Mouse (Mus musculus): Measurements from ENCODE around the gene Ubl7.

The Ubl7 gene

DNA sequence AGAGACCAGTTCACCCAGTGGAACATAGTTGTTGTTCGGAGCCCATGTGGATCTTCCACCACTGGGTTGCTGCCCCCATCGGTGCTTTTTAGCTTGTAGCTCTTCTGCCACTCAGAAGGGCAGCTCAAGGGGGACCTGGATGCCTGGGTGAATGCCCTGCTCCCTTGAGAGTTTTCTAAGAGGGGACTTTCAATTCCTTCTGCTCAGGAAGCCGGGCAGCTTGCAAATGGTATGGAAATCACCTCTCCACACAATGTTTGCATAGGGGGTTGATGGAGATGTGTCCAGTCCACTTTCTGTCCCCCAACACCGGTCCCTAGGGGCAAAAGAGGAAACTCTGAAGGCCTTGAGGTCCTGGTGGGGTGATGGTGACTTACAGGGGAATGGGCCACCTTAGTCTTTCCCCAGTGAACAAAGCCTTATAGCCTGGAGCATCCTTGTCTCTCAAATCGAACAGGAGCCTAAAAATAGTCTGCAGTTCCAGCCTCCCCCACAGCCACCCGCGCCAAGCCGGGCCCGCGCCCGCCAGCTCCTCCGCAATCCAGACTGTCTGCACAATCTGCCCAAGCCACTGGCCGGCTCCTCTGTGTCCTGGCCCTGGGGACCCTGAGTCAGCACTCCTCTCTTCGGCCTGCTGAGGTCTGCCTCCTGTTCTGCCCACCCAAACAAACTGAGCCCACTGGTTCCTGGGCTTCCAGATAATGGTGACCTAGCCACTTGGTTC is 56.6 kb downstream of the Ubl7 start:
- peak; percentile 33 for DNase-seq

DNA sequence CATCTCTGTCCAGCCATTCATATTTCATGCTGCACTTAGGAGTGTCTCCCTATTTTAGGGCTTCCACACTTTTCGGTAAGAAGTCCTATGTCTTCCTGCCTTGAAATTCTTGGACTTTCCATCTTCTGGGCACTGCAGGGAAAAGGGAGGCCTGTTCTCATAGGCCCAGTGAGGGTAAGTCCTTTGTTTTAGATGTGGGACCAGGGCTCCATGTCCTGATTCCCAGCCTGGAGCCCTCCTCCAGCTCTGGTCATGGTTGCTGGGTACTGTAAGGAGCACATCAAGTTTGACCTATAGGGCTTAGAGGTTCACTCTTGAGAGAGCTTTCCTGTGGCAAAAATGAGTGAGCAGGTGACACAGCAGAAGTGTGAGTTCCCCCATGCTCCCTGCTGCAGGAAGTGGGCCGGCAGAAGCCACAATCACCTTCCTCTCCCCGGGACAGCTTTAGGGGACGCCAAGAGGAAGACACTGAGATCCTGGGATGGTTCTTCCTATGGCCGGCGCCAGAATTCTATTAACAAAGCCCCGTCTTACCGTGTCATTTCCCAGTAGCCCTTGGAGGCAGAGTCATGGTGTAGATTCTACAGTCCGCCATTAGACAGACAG is 57.5 kb downstream of the Ubl7 start:
- peak; percentile 77 for DNase-seq

DNA sequence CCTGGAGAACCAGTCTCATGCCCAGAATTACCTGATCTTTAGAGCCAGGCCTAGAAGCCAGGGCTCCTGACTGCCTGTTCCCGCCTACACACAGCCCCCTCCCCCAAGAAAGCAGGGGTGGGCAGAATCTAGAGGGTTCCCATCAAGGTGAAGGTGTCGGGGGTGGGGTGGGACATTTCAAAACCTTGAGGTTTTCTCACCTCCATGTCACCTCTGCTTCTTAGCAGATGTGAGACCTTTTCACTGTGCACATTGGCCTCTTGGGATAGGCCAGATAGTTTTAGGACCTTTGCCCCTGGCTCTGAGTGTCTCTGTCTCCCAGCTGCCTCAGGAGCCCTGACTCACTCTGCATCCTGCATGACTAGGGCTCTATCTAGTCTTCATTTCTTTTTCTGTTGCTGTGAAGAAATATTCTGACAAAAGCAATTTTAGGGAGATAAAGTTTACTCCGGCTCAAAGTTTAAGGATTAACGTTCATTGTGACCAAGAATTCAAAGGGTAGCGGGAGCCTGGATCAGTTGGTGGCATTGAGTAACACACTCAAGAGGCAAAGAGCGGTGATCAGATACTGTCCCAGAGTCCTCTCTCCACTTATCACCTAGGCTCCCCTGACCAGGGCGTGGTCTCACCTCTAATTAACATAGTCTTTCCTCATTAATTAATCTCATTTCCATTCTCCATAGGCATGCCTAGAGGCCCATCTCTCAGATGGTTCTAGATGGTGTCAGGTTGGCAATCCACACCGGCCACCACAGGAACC is 58.2 kb downstream of the Ubl7 start:
- peak; percentile 48 for DNase-seq

DNA sequence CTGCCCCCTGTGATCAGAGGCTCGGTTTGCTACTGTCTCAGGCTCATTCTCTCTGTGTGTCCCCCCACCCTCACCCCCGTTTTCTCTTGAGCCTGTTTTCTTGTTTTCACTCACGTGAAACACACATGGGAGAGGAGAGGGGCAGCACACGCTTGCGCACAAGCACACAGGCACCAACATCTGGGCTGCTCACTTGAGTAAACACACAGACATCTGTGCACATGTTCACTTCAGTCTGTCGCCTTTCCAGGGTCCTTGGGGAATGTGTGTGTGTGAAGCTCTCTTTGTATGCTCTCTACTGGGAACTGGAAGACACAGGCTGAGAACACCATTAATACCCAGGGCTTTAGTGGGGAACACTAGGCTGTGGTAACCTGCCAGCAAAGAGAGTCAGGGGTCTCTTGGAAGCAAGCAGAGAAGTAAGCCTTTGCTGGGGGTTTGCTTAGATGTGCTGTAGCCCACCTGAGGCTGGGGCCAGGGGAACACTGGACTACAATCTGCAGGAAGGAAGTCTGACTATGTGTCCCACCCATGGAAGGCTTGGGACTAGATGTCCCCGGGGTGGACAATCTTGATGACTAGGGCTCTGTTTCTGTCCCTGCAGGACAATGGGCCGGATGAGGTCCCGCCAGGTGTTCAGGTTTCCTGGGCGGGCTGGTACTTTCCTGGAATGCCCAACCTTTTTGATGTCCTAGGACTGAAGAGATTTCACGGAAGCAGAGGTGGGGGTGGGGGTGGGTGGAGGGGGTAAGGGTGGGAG is 59.1 kb downstream of the Ubl7 start:
- DNase-seq = peak; percentile 66

DNA sequence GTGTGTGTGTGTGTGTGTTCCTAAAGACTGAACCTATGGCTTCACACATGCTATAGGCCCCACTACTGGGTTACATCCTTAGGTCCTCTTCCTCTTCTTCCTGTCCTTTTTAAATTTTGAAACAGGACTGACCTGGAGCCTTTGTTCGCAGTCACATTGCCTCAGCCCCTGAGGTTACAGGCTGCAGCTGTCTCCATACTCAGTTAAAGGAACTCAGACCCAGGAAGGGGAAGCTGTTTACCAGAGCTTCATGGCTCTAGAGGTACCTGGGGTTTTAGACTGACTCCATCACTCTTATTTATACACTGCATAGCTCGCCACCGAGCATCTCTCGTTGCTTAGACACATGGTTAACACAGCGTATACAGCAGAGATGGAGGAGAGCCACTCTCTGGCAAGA is 60.6 kb downstream of the Ubl7 start:
- DNase-seq = peak; percentile 63

DNA sequence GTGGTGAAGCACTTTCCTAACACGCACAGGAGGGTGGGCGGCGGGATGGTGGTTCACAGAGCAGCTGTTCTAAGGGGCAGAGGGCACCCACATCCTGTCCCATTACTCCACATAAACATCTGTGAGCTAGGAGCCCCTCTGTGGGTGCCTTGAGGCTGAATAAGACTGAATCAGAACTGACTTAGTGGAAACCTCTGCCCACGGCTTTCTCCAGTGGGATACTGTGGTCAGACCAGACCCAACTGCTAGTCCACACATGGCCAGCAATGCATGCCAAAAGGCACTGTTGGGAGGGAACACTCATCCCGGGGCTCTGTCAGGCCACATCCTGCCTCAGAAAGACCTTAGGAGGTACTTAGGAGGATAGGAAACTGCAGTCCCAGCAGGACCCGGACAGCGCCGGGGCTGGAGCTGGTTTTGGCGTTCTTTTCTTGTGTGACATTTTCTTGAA is 61.4 kb downstream of the Ubl7 start:
- DNase-seq = peak; percentile 90

DNA sequence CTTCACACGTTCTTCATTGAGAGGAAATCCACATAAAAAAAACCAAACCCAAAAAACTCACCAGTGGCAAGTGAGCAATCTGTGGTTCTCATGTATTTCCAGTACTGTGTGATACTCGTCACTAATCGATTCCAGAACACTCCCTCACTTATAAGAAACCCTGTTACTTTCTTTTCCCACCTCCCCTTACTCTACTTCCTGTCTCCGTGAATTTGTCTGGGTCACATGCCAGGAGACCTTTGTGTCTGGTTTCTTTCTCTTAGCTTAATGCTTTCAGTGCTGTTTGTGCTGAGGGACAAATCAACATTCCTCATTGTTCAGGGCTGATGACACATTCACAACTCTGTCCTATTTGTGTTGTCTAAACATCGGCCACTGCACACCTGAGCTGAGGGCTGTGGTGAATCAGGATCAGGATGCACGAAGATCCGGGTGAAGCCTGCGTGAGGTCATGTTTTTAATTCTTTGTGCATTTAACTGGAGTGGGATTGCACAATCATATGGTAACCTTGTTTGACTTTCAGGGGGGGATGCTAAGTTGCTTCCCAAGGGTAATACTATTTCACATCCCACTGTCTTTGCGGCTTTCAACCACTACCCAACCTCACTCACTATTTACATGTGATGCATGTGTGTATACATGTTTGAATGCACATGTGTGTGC is 62.1 kb downstream of the Ubl7 start:
- no peak for DNase-seq

DNA sequence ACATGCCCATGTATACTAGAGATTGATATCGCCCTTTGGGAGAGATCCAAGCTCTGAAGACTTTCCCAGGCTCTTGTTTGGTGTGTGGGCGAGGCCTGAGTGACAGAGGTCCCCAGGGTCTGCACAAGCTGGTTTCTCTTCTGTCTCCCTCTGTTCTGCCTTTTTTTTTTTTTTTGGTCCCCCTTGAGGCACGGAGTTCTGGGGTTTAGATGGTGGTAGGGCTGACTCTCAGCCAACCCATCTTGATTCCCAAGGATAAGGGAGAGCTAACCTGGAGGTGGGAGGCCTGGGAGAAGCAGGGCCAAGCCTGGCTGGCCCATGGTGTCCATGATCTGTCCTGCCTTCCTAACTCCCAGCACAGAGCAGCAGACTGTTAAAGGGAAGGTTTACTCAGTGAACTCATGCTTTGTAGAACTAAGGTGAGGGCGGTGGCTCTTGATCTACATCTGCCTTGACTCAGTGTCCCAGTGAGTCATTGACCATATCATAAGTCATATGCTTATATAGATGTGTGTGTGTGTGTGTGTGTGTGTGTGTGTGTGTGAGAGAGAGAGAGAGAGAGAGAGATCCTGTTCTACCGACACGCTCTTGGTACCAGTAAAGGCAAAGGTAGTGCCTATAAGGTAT is 62.8 kb downstream of the Ubl7 start:
- DNase-seq = no peak

DNA sequence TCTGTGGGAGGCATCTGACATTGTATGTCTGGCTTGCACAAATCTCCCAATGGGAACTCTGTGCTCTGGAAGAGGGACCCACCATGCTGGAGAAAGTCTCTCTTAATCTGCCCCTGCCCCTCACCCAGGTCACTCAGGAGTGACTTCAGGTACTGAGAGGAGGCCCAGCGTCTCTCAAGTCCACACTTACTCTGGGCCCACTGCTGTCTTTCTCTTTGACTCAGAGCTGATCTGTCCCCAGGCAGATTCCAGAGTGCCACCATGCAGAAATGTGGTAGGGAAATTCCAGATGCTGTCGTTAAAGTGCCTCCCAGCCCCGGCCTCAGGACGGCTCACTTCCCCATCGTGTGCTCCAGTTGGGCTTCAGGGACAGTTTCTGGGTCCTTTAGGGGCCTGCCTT is 63.4 kb downstream of the Ubl7 start:
- no peak for DNase-seq

DNA sequence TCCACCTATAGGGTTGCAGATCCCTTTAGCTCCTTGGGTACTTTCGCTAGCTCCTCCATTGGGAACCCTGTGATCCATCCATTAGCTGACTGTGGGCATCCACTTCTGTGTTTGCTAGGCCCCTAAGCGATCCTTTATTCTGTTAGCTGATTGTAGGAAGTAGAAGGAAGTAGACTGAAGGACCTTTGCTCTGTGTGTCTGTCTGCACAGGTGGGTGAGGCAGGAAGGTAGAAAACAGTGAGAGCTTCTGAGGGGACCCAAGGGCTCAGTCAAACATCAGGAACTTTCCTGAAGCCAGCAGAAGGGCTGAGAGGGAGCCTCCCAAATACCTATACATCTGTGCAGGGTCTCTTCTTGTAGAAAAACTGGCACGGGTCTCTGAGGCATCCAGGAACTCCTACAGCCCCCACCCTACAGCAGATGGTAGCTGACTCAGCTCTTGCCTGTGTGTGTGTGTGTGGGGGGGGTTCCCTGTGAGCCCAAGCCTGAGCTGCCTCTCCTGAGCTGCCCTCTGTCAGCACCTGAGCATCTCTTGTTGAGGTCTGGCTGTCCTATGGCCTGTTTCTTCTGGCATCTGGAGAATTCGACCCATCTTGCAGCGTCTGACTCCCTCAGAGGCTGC is 64.5 kb downstream of the Ubl7 start:
- peak; percentile 62 for DNase-seq

DNA sequence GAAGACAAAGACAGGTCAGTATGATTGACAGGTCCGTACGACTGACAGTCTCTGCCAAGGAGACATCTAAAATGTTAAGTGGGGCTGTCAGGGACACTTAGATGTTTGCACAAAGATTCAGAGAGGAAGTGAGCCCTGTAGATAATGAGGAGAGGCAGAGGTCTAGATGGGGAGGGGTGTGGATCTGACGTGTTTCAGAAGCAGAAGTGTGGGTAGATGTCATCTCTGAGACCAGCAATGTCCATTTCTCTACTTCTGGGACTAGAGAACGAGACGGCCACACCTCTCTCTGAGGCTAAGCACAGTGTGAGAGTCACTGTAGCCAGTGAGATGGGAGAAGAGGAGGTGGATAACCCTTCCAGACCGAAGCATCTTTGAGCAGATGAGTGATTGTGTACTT is 67.2 kb downstream of the Ubl7 start:
- DNase-seq = no peak

DNA sequence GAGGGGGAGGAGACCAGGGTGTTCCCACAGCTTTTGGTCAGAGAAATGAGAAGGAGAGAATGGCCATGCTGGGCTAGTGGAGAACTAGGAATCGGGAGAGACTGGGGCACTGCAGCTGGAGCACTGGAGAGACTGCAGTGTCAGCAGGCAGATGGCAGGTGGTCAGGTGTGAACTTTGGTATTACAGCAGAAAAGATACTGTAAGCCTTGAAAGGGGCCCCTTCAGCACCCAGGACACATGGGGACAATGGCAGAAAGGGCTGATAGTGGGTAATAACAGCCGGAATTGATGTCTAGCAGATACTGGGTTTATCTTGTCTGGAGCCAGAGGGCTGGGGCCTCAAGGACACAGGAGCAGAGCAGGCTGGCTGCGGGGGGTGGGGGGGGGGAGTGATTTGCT is 68.1 kb downstream of the Ubl7 start:
- no peak for DNase-seq

All from thymus, postnatal 14 days (tissue).